Mouse (Mus musculus): Measurements from ENCODE around the gene Sec23ip.

GRCm38 (mm10) chr7:128758948-128759347 lies 14.2 kb downstream of the Sec23ip start:
- TF ChIP-seq CTCF (IDR thresholded peaks at IDR 0.05) (no peak), POLR2A (IDR thresholded peaks at IDR 0.05; ENCODE audit: insufficient read depth, low read depth, low read length) (no peak), EP300 (IDR thresholded peaks at IDR 0.05; ENCODE audit: insufficient read depth, low read depth, low read length) (no peak)

All from heart, adult 2 months (tissue).